Mouse (Mus musculus): Measurements from ENCODE around the gene Proser3. TPM values are rescaled to one million over a fixed set of nuclear protein-coding genes. Genes with fewer than 3 reads are reported as not detected.
A peak's percentile ranks its signal among the peaks of the same experiment; 100 is the strongest.

Proser3 gene
- total RNA-seq, 2 experiments from 2014 or later = 1.8 to 16.3 TPM

DNA sequence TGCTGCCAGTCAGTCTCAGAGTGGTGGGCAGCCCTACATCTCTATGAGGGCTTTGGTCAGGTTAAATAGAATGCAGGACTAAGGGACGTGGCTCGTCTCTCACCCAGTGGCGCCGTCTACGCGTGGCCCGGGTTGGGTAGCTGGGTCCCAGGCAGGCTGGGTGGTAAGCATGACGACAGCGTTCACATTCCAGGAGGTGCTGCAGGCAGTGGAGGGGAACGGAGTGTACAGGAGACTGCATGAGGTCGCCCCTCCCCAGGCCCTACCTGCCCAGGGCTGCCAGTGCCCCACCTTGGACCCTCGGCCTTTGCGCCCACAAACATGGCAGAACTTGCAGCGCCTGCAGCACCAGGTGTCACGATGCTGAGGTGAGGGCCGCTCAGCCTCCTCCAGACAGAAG, 29.4 kb upstream of the Proser3 start:
- no peak for ATAC-seq (replicated peaks; ENCODE audit: poor library complexity)

DNA sequence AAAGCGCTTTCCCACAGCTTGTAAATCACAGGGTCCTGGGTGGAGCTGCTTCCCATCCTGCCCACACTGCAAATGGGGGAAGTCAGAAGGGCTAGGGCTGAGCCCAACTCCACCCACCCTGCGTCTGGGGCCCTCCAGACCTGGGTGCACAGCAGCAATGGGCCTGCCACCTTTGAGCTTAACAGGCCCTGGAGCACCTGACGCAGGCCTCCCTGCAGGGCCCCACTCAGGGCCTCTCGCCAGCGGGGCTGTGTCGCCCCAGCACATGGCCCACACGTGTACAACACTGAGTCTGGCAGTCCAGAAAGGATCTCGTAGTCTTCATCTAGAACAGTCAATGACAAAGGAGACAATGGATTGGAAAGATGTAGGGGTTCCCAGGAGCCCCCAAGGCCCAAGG, 27.9 kb upstream of the Proser3 start:
- no peak for ATAC-seq (replicated peaks; ENCODE audit: poor library complexity)

DNA sequence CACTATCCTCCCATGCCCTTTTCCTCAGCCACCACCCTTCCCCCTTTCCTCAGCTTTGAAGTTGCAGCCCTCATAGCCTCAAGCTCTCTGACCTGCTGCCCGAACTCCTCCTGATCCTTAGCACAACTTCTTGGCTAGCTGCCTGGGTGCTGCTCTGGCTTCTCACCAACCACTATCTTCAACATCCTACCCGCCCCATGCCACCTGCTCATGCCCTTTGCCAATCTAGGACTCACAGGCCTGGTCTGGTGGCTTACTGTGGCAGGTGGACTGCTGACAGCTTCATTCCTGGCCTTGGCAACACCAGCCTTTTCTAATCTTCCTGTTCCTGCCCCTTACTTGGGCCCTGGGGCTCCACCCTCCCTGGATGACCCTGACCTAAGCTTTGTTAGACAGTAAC, 20.9 kb upstream of the Proser3 start:
- peak; percentile 91 for ATAC-seq (replicated peaks; ENCODE audit: poor library complexity)

DNA sequence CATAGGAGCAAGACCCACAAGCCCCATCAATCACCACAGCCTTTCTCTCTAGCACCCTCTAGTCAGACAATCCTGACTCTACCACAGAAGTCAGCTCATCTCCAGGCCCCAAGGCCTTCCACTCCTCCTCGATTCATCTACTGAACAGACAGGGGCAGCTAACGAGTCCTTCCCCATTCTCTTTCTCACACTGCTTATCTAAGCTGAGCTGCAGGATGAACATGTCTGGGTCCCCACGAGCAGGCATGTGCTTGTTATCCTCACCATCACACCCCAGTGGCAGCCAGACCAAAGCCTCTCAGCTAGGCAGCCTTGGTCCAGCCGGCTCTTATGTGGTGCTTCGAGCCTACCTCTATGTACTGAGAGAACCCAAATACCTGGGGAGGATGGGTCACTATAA, 20.3 kb upstream of the Proser3 start:
- ATAC-seq (replicated peaks; ENCODE audit: poor library complexity) = peak; percentile 52

DNA sequence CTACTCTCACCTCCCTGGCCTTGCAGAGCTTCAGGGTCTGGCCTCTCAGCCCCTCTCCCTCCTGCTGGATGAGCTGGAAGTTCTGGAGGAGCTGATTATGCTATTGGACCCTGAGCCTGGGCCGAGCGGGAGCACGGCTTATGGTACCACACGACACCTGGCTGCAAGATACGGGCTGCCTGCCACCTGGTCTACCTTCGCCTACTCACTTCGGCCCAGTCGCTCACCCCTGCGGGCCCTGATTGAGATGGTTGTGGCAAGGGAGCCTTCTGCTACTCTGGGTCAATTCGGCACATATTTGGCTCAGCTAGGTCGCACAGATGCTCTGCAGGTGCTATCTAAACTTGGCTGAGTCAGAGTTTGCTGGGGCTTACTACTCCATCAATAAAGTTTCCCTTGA, 15.5 kb upstream of the Proser3 start:
- no peak for ATAC-seq (replicated peaks; ENCODE audit: poor library complexity)

DNA sequence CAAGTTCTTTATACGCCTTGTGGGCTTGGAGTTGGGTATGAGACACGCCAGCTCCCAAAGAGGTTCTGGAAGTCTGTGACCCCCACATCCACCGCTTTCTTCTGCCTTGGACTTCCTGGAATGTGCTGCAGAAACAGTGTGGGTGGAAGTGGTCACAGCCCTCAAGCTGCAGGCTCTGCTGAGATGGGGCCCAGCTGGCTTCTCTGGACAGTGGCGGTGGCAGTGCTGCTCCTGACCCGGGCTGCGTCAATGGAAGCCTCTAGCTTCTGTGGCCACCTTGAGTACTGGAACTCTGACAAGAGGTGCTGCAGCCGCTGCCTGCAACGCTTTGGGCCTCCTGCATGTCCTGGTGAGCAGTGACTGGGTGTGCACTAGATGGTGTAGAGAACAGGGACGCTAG, 13.9 kb upstream of the Proser3 start:
- no peak for ATAC-seq (replicated peaks; ENCODE audit: poor library complexity)

DNA sequence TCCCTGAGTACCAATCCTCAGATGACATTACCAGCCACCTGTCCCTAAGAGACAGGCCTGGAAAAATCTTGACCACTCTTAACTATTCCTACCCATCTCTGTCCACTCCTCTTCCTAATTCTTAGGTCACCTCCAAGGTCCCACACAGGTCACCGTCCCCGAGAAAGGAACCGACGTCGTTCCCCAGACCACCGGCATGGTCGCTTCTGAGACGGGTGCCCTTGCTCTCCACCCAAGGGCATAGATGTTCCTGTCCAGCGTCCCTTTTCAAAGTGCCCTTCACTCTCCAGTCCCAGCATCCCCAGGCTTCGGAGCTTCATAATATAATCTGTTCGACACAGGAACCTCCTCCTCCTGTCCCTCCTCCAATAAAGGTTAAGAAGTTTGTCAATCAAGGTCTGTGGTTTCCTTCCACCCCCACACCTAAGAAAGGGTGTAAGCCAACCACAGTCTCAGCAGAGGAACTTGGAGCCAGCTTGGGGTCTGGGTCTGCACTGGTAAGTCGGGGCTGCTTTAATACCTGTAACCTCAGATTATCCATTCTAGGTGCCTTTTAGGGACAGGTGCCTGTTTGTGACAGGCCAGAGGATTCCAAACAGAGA, 13.0 kb upstream of the Proser3 start, which contains the start of gene Igflr1:
Igflr1 (plus strand) TSS at position 458 of the 602 bp plus-strand sequence.
- ATAC-seq (replicated peaks; ENCODE audit: poor library complexity) = no peak

DNA sequence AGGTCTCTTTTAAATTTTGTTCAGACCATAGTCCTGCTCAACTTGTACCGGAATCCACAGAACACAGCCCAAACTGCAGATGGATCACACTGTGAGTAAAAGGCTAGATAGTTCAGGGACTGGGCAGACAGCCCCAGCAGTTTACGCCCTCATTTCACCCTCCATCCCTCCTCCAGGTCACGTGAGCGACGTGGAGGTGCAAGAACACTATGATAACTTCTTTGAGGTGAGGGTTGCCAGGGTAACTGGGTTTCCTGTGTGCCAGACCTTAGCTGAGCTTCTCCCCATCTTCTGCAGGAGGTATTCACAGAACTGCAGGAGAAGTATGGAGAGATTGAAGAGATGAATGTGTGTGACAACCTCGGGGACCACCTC, 11.8 kb upstream of the Proser3 start:
- ATAC-seq (replicated peaks; ENCODE audit: poor library complexity) = 0 out of 2 replicates have a peak, but pooled peaks have one; percentile 1

DNA sequence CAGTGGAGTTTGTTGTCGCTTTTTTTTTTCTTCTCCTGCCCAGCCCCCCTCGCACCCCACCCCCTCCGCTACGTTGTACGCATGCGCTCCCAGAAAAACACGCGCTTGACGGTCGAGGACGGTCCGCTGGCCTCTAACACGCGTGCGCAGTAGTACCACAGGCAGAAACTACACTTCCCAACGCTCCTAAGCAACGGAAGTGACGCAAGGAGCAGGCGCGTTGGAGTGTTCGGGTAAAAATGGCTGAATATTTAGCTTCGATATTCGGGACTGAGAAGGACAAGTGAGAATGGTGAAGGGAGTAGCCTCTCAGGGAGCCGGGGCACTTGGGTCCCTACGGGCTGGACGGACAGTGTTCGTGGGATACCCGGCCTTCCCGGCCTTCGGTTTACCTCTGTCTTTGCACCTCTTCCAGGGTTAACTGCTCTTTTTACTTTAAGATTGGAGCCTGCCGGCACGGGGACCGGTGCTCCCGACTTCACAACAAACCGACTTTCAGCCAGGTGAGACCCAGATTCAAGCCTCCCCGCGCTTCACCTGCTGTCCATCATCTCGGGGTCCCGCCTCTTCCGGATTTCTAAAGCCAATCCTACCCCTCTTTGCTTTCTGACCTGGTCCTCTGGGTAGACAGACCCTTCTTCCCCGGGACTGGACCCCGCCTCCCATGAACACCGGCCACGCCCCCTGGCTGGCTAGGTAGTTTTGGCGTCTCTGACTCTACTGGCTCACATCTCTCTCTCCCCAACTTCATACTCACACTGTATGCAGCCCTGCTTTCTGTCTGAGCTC, 11.2 kb upstream of the Proser3 start, which contains the start of the genes U2af1l4, Gm49396 and Psenen:
U2af1l4 (plus strand) TSS at position 185 of the 789 bp plus-strand sequence.
Gm49396 (plus strand) TSS at position 228 of the 789 bp plus-strand sequence.
Psenen (minus strand) TSS at position 511 of the 789 bp plus-strand sequence.
- ATAC-seq (replicated peaks; ENCODE audit: poor library complexity) = peak; percentile 68

DNA sequence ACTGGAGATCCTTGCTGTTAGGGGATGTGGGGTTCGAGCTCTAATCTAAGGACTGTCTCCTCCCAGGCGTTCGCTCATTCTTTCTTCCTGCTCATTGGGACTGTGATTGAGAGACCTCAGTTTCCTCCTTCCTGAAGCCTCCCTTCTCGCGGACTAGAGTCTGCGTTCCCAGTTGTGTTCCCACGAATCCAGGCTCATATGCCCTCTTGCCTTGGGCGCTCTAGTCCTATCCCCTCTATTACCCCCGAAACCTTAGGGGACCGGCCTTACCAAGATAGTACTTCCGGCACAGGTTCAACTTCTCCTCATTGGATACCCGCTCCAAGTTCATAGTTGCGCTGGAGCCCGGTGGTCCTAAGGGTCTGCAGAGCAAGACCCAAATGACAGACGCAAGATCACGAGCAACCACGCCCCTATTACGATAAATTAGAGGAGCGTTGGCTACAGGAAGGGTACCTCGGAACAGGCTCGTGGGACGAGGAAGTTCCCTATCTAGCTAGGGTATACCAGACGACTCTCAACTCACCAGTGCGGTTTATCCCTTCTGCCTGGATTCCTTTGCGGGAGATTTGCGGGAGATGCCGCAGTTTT, 10.5 kb upstream of the Proser3 start:
- peak; percentile 6; the same call in 1 of the 2 replicates for ATAC-seq (replicated peaks; ENCODE audit: poor library complexity)

DNA sequence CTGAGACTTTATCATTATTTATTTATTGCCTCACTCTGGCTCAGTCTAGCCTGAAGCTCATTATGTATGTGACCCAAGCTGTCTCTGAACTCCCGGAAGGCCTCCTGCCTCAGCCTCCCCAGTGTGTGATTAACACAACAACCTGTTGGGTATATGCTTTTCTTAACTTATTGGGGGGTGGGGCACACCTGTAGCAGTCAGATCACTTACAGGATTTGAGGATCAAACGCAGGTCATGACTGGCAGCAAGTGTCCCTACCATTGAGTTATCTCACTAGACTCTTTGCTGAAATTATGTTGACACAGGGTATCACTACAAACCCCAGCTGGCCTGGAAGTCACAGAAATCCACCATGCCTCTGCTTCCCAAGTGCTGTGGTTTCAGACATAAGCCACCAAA, 8.2 kb upstream of the Proser3 start:
- no peak for ATAC-seq (replicated peaks; ENCODE audit: poor library complexity)

DNA sequence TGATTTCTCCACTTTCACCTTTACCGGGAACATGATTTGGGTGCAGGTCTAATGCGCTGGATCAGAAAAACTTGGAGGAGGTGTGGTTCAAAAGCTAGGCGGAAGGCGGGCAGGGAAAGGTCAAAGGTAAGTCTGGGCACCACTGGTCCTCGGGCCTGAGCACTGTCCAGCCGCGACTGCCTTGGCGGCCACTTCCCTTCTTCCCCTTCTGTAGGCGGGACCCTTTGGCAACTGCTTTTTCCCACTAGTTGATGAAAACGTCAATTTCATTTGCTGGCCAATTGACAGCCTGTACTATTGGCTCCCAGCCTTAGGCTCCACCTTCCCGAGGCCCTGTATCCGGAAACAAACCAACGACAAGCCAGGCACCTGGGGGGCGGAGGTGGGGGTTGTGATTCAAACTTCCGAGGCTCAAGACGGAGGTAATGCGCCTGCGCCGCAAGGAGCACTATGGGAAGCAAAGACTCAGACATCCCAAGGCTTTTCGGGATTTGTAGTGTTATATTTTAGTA, 7.4 kb upstream of the Proser3 start, which contains the start of gene Lin37:
Lin37 (minus strand) TSS at position 396 of the 512 bp plus-strand sequence.
- ATAC-seq (replicated peaks; ENCODE audit: poor library complexity) = peak; percentile 74

DNA sequence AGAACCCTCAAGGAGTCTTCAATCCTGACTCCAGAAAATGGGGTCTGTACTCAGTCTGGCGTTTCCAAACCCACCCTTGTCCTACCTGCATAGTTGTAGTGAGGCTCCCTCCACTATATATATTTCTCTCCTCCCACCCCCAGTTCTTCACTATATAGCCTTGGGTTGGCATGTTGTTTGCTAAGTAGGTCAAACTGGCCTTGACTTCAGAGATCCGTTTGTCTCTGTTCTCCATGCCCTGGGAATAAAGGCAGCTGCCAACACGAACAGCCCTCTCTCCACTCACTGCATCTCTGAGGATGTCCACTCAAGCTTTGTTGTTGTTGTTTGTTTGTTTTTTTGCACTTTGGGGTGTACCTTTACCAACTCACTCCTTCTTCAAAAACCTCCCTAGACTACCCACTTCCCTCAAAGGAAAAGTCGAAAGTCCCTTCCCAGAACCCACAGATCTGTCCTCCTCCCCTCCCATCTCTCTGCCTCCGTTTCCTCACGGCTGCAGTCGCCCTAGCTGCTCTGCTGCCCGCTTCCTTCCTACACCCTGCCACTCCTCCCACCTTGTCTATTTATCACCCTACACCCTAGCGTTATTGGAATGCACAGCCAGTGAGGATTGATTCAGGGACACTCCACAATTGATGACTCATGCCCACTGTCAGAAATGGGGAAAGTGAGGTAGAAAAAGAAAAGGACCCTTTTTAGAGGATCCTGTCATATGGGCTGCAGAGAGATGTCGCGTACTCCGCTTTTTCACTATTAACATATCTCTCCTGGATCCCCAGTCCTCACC, 6.8 kb upstream of the Proser3 start:
- peak; percentile 13; the same call in 1 of the 2 replicates for ATAC-seq (replicated peaks; ENCODE audit: poor library complexity)

DNA sequence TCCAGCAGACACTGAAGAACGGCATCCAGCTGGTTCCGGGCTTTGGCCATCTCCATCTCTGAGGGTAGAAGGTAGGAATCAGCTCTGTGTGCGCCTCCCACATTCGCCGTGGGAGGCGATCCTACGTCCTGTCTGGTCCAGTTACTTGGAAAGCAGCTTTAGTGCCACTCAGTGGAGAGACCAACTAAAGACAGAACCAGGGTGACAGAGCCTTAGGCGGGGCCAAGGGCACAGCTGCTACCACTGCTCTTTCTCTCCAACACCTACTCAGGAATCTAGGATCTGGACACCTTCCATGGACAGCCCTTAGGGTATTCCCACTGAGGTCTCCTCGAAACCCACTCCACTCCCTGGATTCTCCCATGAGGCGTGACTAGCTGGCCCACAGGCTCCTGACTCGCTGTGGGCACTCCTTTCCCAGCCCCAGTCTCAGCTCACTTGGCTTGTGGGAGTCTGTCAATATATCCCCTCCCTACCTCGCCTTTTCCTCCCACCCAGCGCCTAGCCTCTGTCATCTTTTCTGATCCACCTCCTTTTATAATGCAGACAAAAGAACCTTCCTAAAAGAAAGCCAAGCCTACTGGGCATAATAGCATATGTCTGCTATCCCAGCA, 5.9 kb upstream of the Proser3 start:
- ATAC-seq (replicated peaks; ENCODE audit: poor library complexity) = no peak

DNA sequence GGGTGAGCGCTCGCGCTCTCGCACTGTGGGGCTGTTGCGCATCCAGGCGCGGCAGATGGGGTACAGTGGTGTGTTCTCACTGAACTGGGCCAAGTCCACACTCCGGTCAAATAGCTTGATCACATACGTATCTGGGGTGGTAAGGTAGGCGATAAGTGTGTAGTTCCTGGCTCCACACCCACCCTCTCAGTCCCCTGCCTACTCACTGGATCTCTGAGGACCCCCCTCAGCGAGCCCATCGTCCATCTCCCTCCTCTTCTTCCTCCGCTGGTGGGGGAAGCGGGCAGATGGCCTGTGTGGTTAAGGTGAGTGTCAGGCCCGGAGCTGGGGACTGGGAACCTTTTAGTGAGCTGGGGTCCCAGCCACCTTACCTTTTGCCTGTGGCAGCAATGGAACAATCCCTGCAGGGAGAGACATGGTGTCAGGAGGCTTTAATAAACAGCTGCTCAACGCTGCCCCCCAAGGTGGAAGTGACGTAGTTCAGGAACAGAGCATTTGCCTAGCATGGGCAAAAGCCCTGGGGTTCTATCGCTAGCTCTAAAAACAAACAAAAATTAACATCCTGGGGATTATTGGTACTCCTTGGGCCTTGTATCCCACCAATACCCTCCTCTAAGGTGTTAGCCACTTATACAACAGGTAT, 4.9 kb upstream of the Proser3 start:
- no peak for ATAC-seq (replicated peaks; ENCODE audit: poor library complexity)

DNA sequence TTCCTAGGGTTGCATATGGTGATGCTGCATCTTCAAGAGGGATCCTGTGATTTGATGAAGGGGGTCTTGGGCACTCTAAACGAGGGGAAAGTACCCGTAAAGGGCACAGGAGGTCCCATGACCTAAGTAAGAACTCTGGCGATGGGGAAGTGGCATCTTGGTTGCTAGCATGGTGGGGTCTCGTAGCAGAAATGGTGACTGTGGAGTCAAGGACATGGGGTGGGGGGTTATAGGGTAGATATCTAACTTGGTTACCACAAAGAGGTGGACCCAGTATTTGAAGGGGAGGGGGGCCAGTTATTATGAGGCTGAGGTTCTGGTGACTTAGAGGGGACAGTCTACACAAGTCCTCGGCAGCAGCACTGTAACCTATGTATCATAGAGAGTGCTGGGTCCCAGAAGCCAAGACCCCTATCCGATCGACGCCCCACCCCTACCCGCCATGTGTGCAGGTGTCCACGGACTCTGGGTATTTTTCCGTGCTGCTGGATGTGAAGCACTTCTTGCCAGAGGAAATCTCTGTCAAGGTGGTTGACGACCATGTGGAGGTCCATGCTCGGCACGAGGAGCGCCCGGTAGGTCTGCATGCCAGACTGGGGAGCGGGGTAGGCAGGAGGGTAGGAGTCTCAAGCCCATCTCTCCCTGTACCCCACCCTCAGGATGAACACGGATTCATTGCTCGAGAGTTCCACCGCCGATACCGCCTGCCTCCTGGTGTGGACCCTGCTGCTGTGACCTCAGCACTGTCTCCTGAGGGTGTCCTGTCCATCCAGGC, 1.9 kb upstream of the Proser3 start:
- ATAC-seq (replicated peaks; ENCODE audit: poor library complexity) = no peak

DNA sequence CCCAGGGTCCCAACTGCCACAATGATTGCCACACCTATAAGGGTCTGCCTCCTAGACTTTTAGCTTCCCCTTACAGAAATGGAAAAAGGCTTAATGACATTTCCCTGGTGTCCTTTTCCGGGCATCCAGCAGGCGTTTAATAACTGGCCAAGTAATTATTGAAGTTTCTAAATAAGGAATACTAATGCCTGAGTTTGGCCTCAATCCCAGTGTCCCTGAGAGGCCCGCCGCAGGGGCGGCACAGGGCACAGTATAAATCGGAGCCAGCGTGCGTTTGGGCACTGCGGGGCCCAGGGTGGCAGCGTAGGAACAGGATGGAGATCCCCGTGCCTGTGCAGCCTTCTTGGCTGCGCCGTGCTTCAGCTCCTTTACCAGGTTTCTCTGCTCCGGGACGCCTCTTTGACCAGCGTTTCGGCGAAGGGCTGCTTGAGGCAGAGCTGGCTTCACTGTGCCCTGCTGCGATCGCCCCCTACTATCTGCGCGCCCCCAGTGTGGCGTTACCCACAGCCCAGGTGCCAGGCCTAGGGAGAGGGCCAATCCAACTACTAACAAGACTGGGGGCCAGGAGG, 1.0 kb upstream of the Proser3 start:
- ATAC-seq (replicated peaks; ENCODE audit: poor library complexity) = 0 out of 2 replicates have a peak, but pooled peaks have one; percentile 15

DNA sequence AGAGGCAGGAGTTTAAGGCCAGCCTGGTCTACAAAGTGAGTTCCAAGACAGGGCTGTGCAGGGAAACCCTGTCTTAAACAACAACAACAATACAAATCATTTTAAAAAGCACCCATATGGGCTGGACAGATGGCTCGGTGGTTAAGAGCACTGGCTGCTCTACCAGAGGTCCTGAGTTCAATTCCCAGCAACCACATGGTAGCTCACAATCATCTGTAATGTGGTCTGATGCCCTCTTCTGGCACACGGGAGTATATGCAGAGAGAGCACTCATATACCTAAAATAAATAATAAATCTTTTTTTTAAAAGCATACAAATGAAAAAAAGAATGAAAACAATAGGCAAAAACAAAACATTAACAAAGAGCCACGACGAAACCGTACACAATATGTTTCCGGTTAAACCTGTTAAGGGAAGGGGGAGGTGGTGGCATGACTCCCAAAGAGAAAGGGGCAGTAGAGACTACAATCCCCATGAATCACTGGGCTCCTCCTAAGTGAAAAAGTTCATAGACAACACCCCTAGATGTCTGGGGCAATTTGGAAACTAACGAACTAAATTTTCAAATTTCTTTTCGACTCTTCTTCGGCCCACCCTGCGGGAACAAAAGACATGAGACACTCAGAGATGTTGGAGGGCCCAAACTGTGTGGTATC, 526 bp downstream of the Proser3 start:
- peak; percentile 55 for ATAC-seq (replicated peaks; ENCODE audit: poor library complexity)
